Mouse (Mus musculus) embryonic facial prominence, embryonic 11.5 days (tissue): Measurements from ENCODE around the gene Meis3. TPM values are rescaled to one million over a fixed set of nuclear protein-coding genes. Genes with fewer than 3 reads are reported as not detected.

Source experiments
- ATAC-seq: fragments of 200-750 bp; cut with Nextera tagmentation; replicated peaks from 2 replicates; pipeline ENCODE4 v1.8.0; 2017; ENCODE audit warnings: low read depth; ENCODE audit not compliant: insufficient number of reproducible peaks, low FRiP score, low TSS enrichment
- DNase-seq: peaks from one replicate; pipeline ENCODE4 v3.0.0-alpha.2; 2015; ENCODE audit warnings: low spot score
- H3K27ac ChIP-seq: fragments of 300-500 bp; sonication (generic); replicated peaks from 2 replicates; pipeline ENCODE4 v1.5.1; 2014; ENCODE audit warnings: mild to moderate bottlenecking, low read depth, low read length, control low read depth
- H3K27me3 ChIP-seq: fragments of 300-500 bp; sonication (generic); 2 replicates; pipeline ENCODE4 v1.6.1; 2014; ENCODE audit warnings: mild to moderate bottlenecking, low read length, moderate library complexity, mixed read lengths; ENCODE audit not compliant: control insufficient read depth, insufficient read depth
- H3K36me3 ChIP-seq: fragments of 300-500 bp; sonication (generic); replicated peaks from 2 replicates; pipeline ENCODE4 v1.6.1; 2014; ENCODE audit warnings: low read depth, mild to moderate bottlenecking, low read length, moderate library complexity, mixed read lengths; ENCODE audit not compliant: control insufficient read depth, insufficient read depth
- H3K4me1 ChIP-seq: fragments of 300-500 bp; sonication (generic); 2 replicates; pipeline ENCODE4 v1.6.1; 2014; ENCODE audit warnings: low read length, mixed read lengths; ENCODE audit not compliant: control insufficient read depth, insufficient read depth
- H3K4me2 ChIP-seq: fragments of 300-500 bp; sonication (generic); 2 replicates; pipeline ENCODE4 v1.6.1; 2014; ENCODE audit warnings: low read depth, mild to moderate bottlenecking, control low read depth, low read length, moderate library complexity
- H3K4me3 ChIP-seq: fragments of 300-500 bp; sonication (generic); 2 replicates; pipeline ENCODE4 v1.5.1; 2014; ENCODE audit warnings: low read depth, low read length, control low read depth
- H3K9ac ChIP-seq: fragments of 300-500 bp; sonication (generic); replicated peaks from 2 replicates; pipeline ENCODE4 v1.6.1; 2014; ENCODE audit warnings: mild to moderate bottlenecking, control low read depth, low read length
- H3K9me3 ChIP-seq: fragments of 300-500 bp; sonication (generic); replicated peaks from 2 replicates; pipeline ENCODE4 v1.6.1; 2016; ENCODE audit warnings: mild to moderate bottlenecking, low read length, inconsistent platforms, mixed read lengths; ENCODE audit not compliant: control insufficient read depth
- WGBS: fragments of 180-500 bp; shearing (Covaris S2); extraction: QIAGEN DNeasy Blood & Tissue Kit; methylation state at CpG from one replicate; pipeline ENCODE4 v1.1.7; 2014; 5-methylcytosine and 5-hydroxymethylcytosine counted together
- polyA plus RNA-seq: library from polyadenylated mRNA; unstranded; fragments of >200 nt; fragmentation: Nextera tagmentation; extraction: Ambion mirVana; gene quantifications from 2 replicates; pipeline ENCODE4 v1.2.1, GENCODE M21; 2014

Meis3 gene
- polyA plus RNA-seq, 1 experiment from 2014 or later = 34.0 TPM

- no peak overlapping the region for H3K4me3 ChIP-seq
- 83% methylated on average over 7 of the region's 7 CpGs for WGBS
- no peak overlapping the region for H3K4me2 ChIP-seq
- peaks cover 2% of the 10 kb centered on the region; the same call in 1 of the 2 replicates for H3K4me1 ChIP-seq
- no peaks in the 10 kb centered on the region for H3K36me3 ChIP-seq
- no peak overlapping the region for H3K9ac ChIP-seq
- DNase-seq (no peak), ATAC-seq (no peak)
- peaks cover 18% of the 10 kb centered on the region for H3K27me3 ChIP-seq
- H3K27ac ChIP-seq = no peak overlapping the region
- H3K9me3 ChIP-seq = no peaks in the 10 kb centered on the region
Measured at GRCm38 (mm10) chr7:16162036-16162435, 12.9 kb upstream of the Meis3 start.

GRCm38 (mm10) chr7:16172141-16172581 is 2.7 kb upstream of the Meis3 start:
- ATAC-seq (peak; percentile 50; the same call in 1 of the 2 replicates), DNase-seq (no peak)
- Histone ChIP-seq H3K4me3 (no peak overlapping the region), H3K9ac (no peak overlapping the region; the same call in 1 of the 2 replicates), H3K4me2 (no peak overlapping the region), H3K9me3 (no peaks in the 10 kb centered on the region), H3K4me1 (no peaks in the 10 kb centered on the region), H3K27me3 (no peaks in the 10 kb centered on the region), H3K36me3 (no peaks in the 10 kb centered on the region), H3K27ac (no peak overlapping the region)
- WGBS = 7% methylated on average over 1 of the region's 1 CpGs

DNA sequence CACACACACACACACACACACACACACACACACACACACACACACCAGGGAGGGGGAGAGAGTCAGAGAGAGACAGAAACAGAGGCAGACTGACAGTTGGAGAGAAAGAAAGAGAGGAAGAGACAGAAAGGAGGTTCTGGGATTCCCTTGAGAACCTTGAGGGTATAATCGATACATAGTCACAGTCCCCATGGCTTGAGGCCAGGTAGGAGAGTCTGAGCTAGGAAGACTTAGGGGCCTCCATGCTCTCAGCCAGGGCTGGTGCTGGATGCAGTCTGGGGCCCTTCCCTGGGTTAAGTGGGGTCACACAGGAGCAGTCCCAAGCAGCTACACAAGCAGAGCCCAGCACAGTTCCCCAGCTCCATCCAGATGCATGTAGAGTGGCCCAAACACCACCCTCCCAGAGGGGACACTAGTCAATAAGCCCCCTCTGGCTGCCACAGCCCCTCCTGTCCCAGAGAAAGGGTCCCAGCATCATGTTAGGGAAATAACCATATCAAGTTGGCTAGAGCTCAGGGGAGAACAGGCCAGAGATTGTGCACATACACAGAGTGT is 2.2 kb upstream of the Meis3 start:
- Histone ChIP-seq H3K27ac (0 out of 2 replicates have a peak overlapping the region, but pooled peaks have one; percentile 20), H3K36me3 (no peaks in the 10 kb centered on the region), H3K9me3 (no peaks in the 10 kb centered on the region), H3K27me3 (no peaks in the 10 kb centered on the region), H3K9ac (no peak overlapping the region; the same call in 1 of the 2 replicates), H3K4me2 (no peak overlapping the region), H3K4me1 (no peaks in the 10 kb centered on the region), H3K4me3 (no peak overlapping the region)
- 38% methylated on average over 1 of the region's 1 CpGs for WGBS
- DNase-seq (no peak), ATAC-seq (no peak)

DNA sequence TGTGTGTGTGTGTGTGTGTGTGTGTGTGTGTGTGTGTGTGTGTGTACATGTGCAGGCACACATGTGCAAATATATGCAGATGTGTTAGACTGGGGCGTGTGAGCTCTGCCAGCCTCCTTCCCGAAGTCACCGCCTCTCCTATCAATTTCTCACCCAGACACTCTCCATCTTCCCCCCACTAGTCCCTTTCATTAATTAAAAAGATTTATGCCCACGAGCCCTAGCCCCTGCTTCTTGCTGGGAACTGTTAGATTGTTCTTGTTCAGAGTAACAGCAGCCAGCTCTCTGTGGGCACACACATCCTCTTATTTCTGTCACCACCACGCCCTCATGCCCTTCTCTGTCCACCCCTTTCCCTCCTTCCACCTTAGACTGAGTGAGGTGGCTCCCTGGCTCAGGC is 1.7 kb upstream of the Meis3 start:
- Histone ChIP-seq H3K9me3 (no peaks in the 10 kb centered on the region), H3K9ac (no peak overlapping the region), H3K4me1 (no peaks in the 10 kb centered on the region), H3K4me2 (no peak overlapping the region), H3K4me3 (no peak overlapping the region), H3K27me3 (no peaks in the 10 kb centered on the region), H3K27ac (no peak overlapping the region), H3K36me3 (no peaks in the 10 kb centered on the region)
- DNase-seq = no peak
- ATAC-seq = no peak
- WGBS = 54% methylated on average over 5 of the region's 5 CpGs

DNA sequence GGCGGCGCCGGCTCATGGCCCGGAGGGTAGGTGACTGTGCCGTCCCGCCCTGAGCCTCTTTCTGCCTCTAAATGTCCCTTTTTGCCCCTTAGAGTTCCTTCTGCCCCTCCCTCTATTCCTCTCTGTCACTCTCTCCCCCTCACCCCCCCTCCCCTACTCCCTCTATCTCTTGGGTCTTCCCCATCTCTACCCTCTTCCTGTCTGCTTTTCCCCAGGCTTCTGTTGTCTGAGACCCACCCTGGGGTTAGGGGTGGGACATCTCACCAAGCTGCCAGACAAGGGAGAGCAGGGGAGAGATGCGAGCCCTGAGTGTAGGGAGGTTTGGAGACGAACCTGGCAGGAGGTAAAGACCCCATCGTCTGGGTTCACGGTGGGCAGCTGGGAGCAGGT is 647 bp downstream of the Meis3 start:
- DNase-seq (no peak), ATAC-seq (peak; percentile 19)
- peak overlapping the region; percentile 82 for H3K4me2 ChIP-seq
- 0 out of 2 replicates have a peak overlapping the region, but pooled peaks have one; percentile 28 for H3K27ac ChIP-seq
- H3K36me3 ChIP-seq = no peaks in the 10 kb centered on the region
- 0% methylated on average over 10 of the region's 10 CpGs for WGBS
- peak overlapping the region; percentile 74 for H3K9ac ChIP-seq
- no peaks in the 10 kb centered on the region for H3K9me3 ChIP-seq
- no peaks in the 10 kb centered on the region for H3K27me3 ChIP-seq
- no peaks in the 10 kb centered on the region for H3K4me1 ChIP-seq
- H3K4me3 ChIP-seq = peak overlapping the region; percentile 55

- H3K27me3 ChIP-seq = no peaks in the 10 kb centered on the region
- no peak overlapping the region for H3K4me3 ChIP-seq
- no peak overlapping the region for H3K9ac ChIP-seq
- WGBS = 80% methylated on average over 4 of the region's 4 CpGs
- H3K9me3 ChIP-seq = no peaks in the 10 kb centered on the region
- ATAC-seq (no peak), DNase-seq (no peak)
- no peak overlapping the region for H3K27ac ChIP-seq
- H3K4me1 ChIP-seq = no peaks in the 10 kb centered on the region
- H3K36me3 ChIP-seq = no peaks in the 10 kb centered on the region
- H3K4me2 ChIP-seq = no peak overlapping the region
Measured at GRCm38 (mm10) chr7:16178114-16178513, 3.2 kb downstream of the Meis3 start.

DNA sequence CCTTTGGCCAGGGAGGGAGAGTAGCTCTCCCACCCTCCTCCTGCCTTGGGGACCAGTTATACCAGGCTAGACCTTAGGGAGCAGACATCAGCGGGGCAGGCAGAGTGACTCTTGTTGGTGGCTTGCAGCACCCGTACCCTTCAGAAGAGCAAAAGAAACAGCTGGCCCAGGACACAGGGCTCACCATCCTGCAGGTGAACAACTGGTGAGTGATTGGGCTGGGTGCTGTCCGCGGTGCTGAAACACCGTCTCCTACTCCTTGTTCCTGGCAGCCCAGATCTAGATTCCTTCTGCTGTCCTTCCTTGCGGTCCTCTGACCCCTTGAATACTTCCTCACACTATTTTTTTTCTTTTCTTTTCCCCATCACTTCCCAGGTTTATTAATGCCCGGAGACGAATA is 8.8 kb downstream of the Meis3 start:
- Histone ChIP-seq H3K4me3 (no peak overlapping the region), H3K4me1 (no peaks in the 10 kb centered on the region), H3K36me3 (no peaks in the 10 kb centered on the region; the same call in 1 of the 2 replicates), H3K9ac (no peak overlapping the region), H3K27ac (no peak overlapping the region), H3K4me2 (no peak overlapping the region), H3K9me3 (no peaks in the 10 kb centered on the region), H3K27me3 (no peaks in the 10 kb centered on the region)
- no peak for ATAC-seq
- DNase-seq = peak; percentile 81
- WGBS = 21% methylated on average over 8 of the region's 8 CpGs

GRCm38 (mm10) chr7:16187494-16187893 is 12.6 kb downstream of the Meis3 start:
- H3K36me3 ChIP-seq = no peaks in the 10 kb centered on the region; the same call in 1 of the 2 replicates
- no peak overlapping the region for H3K4me2 ChIP-seq
- no peaks in the 10 kb centered on the region for H3K27me3 ChIP-seq
- H3K9ac ChIP-seq = no peak overlapping the region
- ATAC-seq (no peak), DNase-seq (no peak)
- H3K27ac ChIP-seq = no peak overlapping the region
- WGBS = 85% methylated on average over 8 of the region's 8 CpGs
- H3K4me3 ChIP-seq = no peak overlapping the region
- no peaks in the 10 kb centered on the region for H3K9me3 ChIP-seq
- H3K4me1 ChIP-seq = no peaks in the 10 kb centered on the region
